Mouse (Mus musculus): ENCODE measurements around the gene Cyp2d11. TPM values are rescaled to one million over a fixed set of nuclear protein-coding genes. Genes with fewer than 3 reads are reported as not detected.

Cyp2d11 gene
- polyA plus RNA-seq, 1 experiment from 2014 or later, result not detected

DNA sequence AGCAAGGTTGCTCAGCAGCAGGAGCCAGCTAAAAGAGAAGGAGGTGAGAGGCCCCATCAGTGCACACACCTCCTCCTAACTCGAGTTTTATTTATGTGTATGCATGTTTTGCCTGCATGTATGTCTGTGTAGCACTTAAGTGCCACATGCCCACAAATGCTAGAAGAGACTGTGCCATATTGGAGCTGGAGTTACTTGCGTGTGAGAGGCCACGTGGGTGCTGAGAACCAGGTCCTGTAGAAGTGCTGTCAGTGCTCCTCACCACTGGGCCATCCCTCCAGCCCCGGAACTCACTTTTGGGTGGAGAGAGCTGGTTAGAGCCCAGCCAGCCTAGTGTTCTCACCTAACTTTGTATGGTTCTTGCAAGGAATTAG is 46.5 kb downstream of the Cyp2d11 start:
- peak overlapping the region; percentile 95; the same call in 1 of the 2 replicates for H3K27ac ChIP-seq
- H3K27me3 ChIP-seq, result no peaks in the 10 kb centered on the region
- H3K36me3 ChIP-seq, result peaks cover 44% of the 10 kb centered on the region
- no peak for ATAC-seq (ENCODE audit: insufficient number of reproducible peaks, low FRiP score, low TSS enrichment, low read depth)
- no peak overlapping the region for H3K9ac ChIP-seq
- WGBS, result 73% methylated on average over 4 of the region's 4 CpGs
- no peaks in the 10 kb centered on the region for H3K9me3 ChIP-seq
- H3K4me2 ChIP-seq, result peak overlapping the region; percentile 81
- peak overlapping the region; percentile 77 for H3K4me3 ChIP-seq
- peaks cover 26% of the 10 kb centered on the region for H3K4me1 ChIP-seq

DNA sequence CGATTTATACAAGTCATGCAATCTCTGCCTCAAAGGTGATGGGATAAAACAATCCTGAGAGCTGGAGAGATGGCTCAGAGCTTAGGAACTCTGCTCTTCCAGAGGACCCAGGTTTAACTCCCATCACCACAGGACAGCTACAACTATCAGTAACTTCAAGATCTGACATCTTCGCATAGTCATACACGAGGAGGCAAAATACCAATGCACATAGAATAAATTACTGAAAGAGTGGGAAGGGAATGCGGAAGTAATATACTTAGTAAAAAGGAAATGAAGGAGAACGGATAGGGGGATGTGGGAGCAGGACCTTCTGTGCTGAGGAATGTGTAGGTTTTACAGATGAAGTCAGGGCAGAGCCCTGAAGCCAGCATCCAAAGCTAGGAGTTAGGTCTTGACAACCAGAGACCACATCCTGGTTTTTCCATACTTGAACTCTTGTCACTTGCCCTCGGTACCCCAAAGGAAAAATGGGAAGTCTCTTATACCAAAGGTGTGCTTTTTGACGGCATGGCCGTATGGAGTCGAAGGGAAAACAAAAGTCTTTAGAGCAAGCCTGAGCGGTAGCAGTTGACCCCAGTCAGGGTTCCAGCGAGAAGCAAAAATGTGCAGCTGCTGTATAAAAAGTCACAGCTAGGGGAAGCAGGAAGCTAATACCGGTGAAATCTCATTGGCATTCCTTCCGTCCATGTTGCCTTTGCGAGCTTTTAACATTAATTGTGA is 47.1 kb downstream of the Cyp2d11 start:
- Histone ChIP-seq H3K9ac (peak overlapping the region; percentile 45), H3K36me3 (peaks cover 44% of the 10 kb centered on the region), H3K4me3 (peak overlapping the region; percentile 77), H3K27me3 (no peaks in the 10 kb centered on the region), H3K9me3 (no peaks in the 10 kb centered on the region), H3K27ac (peak overlapping the region; percentile 95), H3K4me2 (peak overlapping the region; percentile 81), H3K4me1 (peaks cover 32% of the 10 kb centered on the region)
- 49% methylated on average over 14 of the region's 14 CpGs for WGBS
- no peak for ATAC-seq (ENCODE audit: insufficient number of reproducible peaks, low FRiP score, low TSS enrichment, low read depth)

DNA sequence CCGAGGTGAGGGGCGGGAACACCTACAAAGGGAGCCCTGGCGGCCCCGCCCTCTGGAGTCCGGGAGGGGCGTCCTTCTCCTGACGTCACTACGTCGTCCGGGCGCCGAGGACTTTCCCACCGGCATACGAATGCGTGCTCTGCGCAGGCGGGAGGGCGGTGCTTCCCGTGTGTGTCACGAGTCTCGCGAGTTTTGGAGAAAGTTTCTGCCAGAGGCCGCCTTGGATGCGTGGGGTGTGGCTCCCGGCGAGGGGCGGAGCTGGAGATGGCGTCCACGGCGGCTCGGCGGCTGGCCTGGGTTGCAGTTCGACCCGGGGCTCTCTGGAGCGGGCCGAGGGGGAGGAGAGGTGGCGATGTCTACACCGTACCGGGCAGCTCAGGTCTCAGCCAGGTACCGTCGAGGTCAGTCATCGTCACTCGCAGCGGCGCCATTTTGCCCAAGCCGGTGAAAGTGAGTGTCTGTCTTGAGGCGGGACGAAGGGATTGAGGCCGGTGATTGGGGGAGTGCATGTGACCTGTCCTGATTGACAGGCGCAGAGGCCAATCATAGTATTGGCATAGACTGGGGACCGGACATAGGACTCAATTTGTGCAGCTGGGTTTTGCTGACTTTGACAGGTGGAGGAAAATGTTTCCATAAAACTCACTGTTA is 47.9 kb downstream of the Cyp2d11 start:
- H3K27ac ChIP-seq, result peak overlapping the region; percentile 95
- peak; percentile 96 for ATAC-seq (ENCODE audit: insufficient number of reproducible peaks, low FRiP score, low TSS enrichment, low read depth)
- no peaks in the 10 kb centered on the region for H3K27me3 ChIP-seq
- H3K4me1 ChIP-seq, result peaks cover 37% of the 10 kb centered on the region
- H3K36me3 ChIP-seq, result peaks cover 42% of the 10 kb centered on the region
- peak overlapping the region; percentile 77 for H3K4me3 ChIP-seq
- no peaks in the 10 kb centered on the region for H3K9me3 ChIP-seq
- peak overlapping the region; percentile 76; the same call in 1 of the 2 replicates for H3K9ac ChIP-seq
- WGBS, result under 1% methylated on average over 51 of the region's 51 CpGs
- H3K4me2 ChIP-seq, result peak overlapping the region; percentile 81

DNA sequence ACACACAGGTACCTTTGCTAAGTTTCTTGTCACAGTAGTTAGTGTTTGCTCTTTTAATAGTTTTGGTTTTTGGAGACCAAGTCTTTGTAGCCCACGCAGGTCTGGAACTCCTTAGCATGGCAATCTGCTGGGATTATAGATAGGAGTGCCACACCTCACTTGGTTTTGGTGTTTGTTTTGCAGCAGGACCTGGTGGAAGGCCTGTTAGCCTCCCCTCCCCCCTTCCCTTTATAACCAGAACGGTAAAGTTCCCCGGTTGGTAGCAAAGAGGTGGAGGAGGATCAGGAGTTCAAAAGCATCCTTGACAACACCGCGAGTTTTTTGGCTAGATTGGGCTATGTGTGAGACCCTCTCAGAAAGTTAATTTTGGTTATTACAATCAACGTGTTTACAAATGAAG is 48.9 kb downstream of the Cyp2d11 start:
- Histone ChIP-seq H3K36me3 (peaks cover 33% of the 10 kb centered on the region), H3K4me1 (peaks cover 44% of the 10 kb centered on the region), H3K9ac (no peak overlapping the region), H3K4me2 (no peak overlapping the region), H3K9me3 (no peaks in the 10 kb centered on the region), H3K4me3 (no peak overlapping the region), H3K27me3 (no peaks in the 10 kb centered on the region), H3K27ac (peak overlapping the region; percentile 55; the same call in 1 of the 2 replicates)
- WGBS, result 91% methylated on average over 6 of the region's 6 CpGs
- no peak for ATAC-seq (ENCODE audit: insufficient number of reproducible peaks, low FRiP score, low TSS enrichment, low read depth)

DNA sequence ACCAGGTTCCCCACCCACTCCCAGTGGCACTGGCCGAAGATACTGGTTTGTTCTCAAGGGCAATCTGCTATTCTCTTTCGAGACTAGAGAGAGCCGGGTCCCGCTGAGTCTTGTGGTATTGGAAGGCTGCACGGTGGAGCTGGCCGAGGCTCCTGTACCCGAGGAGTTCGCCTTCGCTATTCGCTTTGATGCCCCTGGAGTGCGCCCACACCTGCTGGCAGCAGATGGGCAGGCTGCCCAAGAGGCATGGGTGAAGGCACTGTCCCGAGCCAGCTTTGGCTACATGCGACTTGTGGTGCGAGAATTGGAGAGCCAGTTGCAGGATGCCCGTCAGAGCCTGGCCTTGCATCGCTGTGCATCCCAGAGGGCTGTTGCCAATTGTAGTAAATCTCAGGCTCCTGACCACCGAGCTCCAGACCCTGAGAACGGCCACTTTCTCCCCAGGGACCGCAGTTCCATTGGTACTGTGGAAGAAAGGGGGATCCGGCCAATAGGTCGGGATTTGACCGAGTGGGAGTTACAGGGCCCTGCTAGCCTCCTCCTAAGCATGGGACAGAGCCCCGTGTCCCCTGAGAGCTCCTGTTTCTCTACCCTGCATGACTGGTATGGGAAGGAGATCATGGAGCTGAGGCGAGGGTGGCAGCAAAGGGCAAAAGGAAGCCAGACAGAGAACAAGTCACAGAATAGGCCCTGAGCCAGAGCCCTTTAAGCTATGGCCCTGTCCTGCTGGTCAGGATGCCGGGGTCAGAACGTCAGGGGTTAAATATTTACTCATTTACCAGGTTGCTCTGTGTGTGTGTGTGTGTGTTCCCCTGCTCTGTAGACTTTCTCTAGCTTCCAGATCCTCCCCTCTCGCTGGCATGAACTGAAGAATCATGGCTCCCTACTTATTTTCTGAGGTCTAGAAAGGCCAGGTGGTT is 50.2 kb downstream of the Cyp2d11 start:
- 89% methylated on average over 27 of the region's 27 CpGs for WGBS
- Histone ChIP-seq H3K4me3 (no peak overlapping the region), H3K36me3 (peaks cover 19% of the 10 kb centered on the region), H3K9me3 (no peaks in the 10 kb centered on the region), H3K27me3 (no peaks in the 10 kb centered on the region), H3K27ac (no peak overlapping the region), H3K4me2 (no peak overlapping the region), H3K4me1 (peaks cover 47% of the 10 kb centered on the region), H3K9ac (no peak overlapping the region)
- ATAC-seq (ENCODE audit: insufficient number of reproducible peaks, low FRiP score, low TSS enrichment, low read depth), result no peak

DNA sequence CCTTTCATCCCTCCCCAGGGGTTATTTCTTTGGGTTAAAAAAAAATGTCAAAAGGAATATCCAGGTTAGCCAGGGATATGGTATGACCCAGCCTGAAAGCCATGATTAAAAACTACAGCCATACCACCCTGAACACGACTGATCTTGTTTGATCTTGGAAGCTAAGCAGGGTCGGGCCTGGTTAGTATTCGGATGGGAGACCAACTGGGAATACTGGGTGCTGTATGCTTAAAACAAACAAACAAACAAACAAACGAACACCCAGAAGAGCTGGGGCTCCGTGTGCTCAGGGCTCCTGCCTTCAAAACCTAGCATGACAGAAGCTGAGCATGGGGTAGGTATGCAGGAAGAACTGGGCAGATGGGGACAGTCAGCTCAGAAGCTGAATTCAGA is 51.3 kb downstream of the Cyp2d11 start:
- no peak for ATAC-seq (ENCODE audit: insufficient number of reproducible peaks, low FRiP score, low TSS enrichment, low read depth)
- Histone ChIP-seq H3K27ac (peak overlapping the region; percentile 87; the same call in 1 of the 2 replicates), H3K36me3 (peaks cover 10% of the 10 kb centered on the region; the same call in 1 of the 2 replicates), H3K9me3 (no peaks in the 10 kb centered on the region), H3K4me1 (peaks cover 52% of the 10 kb centered on the region), H3K4me2 (no peak overlapping the region; the same call in 1 of the 2 replicates), H3K9ac (no peak overlapping the region), H3K27me3 (no peaks in the 10 kb centered on the region), H3K4me3 (peak overlapping the region; percentile 57; the same call in 1 of the 2 replicates)
- WGBS, result 64% methylated on average over 5 of the region's 5 CpGs

DNA sequence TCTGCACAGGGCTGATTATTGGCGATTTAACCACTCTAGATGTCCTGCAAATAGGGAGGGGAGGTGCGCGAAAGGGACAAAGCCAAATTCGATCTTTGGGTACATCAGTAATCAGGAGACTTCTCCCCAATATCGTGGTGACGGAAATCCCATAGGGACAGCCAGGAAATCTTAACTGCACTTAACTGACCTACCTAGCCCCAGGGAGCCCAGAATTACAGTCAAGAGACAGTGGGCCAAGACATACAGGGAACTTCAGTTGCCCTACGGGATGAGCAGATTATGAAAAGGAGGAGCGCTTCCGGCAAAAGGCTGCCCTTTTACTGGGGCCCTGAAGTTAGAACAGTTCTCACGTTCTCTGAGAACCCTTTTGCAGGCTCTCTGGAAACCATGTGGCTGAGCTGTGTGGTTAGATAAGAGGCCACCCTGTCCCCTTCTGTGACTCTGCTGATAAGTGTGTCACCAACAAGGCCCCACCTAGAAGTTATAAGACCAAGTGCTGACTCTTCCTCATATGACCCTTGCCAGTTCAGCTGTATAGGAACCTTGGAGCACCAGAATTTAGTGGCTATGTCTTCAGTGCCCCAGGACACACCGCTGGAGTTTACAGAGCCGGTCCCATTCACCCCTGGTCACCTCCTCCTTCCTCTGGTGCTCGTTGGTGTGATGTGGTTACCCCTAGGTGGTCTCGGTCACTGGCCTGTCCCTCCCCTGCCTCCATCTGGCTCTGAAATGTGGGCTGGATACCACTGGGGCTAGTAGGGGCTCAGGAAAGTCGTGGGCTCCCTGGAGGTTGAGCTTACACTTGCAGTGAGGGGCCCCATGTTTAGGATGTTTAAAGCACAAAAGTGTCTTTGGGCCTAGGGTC is 51.9 kb downstream of the Cyp2d11 start:
- 46% methylated on average over 15 of the region's 15 CpGs for WGBS

DNA sequence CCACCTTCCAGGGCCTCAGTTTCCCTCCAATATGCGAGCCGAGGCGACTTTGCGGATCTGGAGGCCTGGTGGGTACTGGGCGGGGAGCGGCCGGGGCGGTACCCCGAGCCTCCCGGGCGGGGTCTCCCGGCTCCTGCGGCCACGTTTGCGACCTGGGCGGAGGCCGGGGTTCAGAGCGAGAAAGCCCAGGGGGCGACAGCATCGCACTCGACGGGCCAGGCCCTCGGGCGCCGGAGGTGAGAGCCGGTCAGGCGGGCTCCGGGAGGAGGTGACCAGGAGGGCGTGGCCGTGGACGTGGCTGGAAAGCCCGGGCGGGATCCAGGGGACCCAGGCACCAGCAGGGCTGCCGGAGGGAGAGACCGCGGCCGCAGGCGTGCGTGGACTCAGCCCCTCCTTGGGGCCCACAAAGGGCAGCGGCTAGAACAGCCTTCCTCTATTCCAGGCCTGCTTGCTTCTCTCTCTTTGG is 52.8 kb downstream of the Cyp2d11 start:
- Histone ChIP-seq H3K4me3 (peak overlapping the region; percentile 57), H3K9ac (peak overlapping the region; percentile 70), H3K4me2 (peak overlapping the region; percentile 72), H3K9me3 (no peaks in the 10 kb centered on the region), H3K36me3 (peaks cover 19% of the 10 kb centered on the region), H3K27me3 (no peaks in the 10 kb centered on the region), H3K27ac (peak overlapping the region; percentile 87), H3K4me1 (peaks cover 51% of the 10 kb centered on the region)
- WGBS, result 2% methylated on average over 40 of the region's 40 CpGs
- ATAC-seq (ENCODE audit: insufficient number of reproducible peaks, low FRiP score, low TSS enrichment, low read depth), result no peak

More for the DNA sequence above, 51.9 kb downstream of the Cyp2d11 start:
- H3K9me3 ChIP-seq, result no peaks in the 10 kb centered on the region
- peak overlapping the region; percentile 57 for H3K4me3 ChIP-seq
- peaks cover 52% of the 10 kb centered on the region for H3K4me1 ChIP-seq
- H3K9ac ChIP-seq, result peak overlapping the region; percentile 70; the same call in 1 of the 2 replicates
- H3K27me3 ChIP-seq, result no peaks in the 10 kb centered on the region
- H3K36me3 ChIP-seq, result peaks cover 10% of the 10 kb centered on the region; the same call in 1 of the 2 replicates
- no peak for ATAC-seq (ENCODE audit: insufficient number of reproducible peaks, low FRiP score, low TSS enrichment, low read depth)
- peak overlapping the region; percentile 87 for H3K27ac ChIP-seq
- H3K4me2 ChIP-seq, result peak overlapping the region; percentile 72

DNA sequence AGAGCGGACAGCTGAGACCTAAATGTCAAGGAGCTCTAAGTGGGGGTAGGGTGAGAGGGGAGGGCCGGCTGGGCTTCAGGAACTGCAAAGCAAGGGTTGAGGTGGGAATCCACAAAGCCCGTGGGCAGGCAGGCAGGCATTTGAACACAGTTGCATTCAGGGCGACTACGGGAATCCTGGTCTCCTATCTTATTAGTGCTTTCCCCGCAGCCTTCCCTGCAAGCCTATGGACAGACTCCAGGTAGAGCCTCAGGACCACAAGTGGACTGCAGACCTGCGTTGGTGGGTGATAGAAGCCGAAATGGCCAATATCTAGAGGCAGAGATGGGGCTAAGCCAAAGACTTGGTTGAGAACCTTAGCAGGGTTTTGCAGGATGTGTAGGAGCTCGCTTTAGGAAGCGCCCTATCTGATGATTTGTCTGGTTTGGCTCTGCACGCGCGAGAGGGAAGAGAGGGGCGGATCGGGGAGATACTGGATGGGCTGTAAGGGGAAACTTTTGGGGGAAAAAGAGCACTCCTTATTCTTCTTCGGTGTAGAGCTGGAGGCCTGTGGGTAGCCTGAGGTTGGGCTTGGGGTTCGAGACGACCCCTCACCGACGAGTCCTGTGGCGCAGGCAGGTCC is 53.3 kb downstream of the Cyp2d11 start:
- H3K4me2 ChIP-seq, result peak overlapping the region; percentile 72
- peaks cover 24% of the 10 kb centered on the region for H3K36me3 ChIP-seq
- ATAC-seq (ENCODE audit: insufficient number of reproducible peaks, low FRiP score, low TSS enrichment, low read depth), result no peak
- 46% methylated on average over 21 of the region's 21 CpGs for WGBS
- peaks cover 51% of the 10 kb centered on the region for H3K4me1 ChIP-seq
- H3K9me3 ChIP-seq, result no peaks in the 10 kb centered on the region
- no peaks in the 10 kb centered on the region for H3K27me3 ChIP-seq
- peak overlapping the region; percentile 57 for H3K4me3 ChIP-seq
- peak overlapping the region; percentile 70 for H3K9ac ChIP-seq
- H3K27ac ChIP-seq, result peak overlapping the region; percentile 87

DNA sequence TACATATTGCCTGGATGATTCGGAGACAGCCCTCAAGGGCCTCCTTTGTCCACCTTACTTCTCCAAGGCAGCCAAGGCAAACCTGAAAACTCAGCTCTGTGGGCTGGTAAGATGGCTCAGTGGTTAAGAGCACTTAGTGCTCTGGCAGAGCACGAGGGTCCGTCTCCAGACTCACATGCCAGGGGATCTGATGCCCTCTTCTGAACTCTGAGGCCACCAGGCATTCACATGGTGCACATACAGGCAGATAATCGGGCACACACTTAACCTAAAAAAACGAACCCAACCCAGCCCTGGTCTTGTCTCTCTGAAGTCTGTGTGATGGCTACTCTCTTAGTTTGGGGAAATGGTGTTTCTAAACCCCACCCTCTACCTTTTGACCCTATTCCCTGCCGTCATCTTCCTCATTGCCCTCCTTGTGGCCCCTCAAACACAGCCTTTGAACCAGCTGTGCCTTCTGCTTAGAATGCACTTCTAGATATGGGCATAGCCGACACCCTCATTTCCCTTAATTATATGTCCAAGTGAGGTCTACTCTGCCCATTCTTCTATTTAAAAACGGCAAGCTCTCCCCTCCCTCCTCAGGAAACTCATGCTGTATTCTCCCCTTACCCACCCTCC is 54.1 kb downstream of the Cyp2d11 start:
- no peak overlapping the region for H3K9ac ChIP-seq
- H3K4me2 ChIP-seq, result no peak overlapping the region
- no peak overlapping the region for H3K4me3 ChIP-seq
- no peaks in the 10 kb centered on the region for H3K9me3 ChIP-seq
- no peaks in the 10 kb centered on the region for H3K27me3 ChIP-seq
- H3K4me1 ChIP-seq, result peaks cover 51% of the 10 kb centered on the region
- ATAC-seq (ENCODE audit: insufficient number of reproducible peaks, low FRiP score, low TSS enrichment, low read depth), result no peak
- WGBS, result 73% methylated on average over 8 of the region's 8 CpGs
- peak overlapping the region; percentile 87; the same call in 1 of the 2 replicates for H3K27ac ChIP-seq
- H3K36me3 ChIP-seq, result peaks cover 31% of the 10 kb centered on the region
